Mouse (Mus musculus) CH12.LX (cell line): Measurements from ENCODE around the gene Tsn.
A peak's percentile ranks its signal among the peaks of the same experiment; 100 is the strongest.

Experiments
- CTCF ChIP-seq, 2 experiments: IDR thresholded peaks in 1 of 2; conservative IDR thresholded peaks in 1 of 2; 2 replicates each; pipeline ENCODE4 v1.5.1; 2011 to 2012; ENCODE audit warnings: low read depth in 2 of 2, low read length in 2 of 2, improper control_type of control experiment in 1 of 2, inconsistent platforms in 1 of 2, mild to moderate bottlenecking in 1 of 2, moderate library complexity in 1 of 2
- GABPA ChIP-seq: IDR thresholded peaks from 2 replicates; pipeline ENCODE4 v1.6.1; 2012; ENCODE audit warnings: low read depth, low read length, improper control_type of control experiment, inconsistent platforms; ENCODE audit not compliant: insufficient replicate concordance
- JUND ChIP-seq: conservative IDR thresholded peaks from 2 replicates; pipeline ENCODE4 v1.6.1; 2011; ENCODE audit warnings: low read depth, low read length, improper control_type of control experiment
- PAX5 ChIP-seq: IDR thresholded peaks from 2 replicates; pipeline ENCODE4 v1.6.1; 2012; ENCODE audit warnings: low read length, inconsistent platforms, mixed read lengths
- POLR2A ChIP-seq: IDR thresholded peaks from 2 replicates; pipeline ENCODE4 v1.6.1; 2011; ENCODE audit warnings: low read depth, mild to moderate bottlenecking, improper control_type of control experiment, low read length
- TBP ChIP-seq: conservative IDR thresholded peaks from 2 replicates; pipeline ENCODE4 v1.6.1; 2011; ENCODE audit warnings: low read depth, low read length, improper control_type of control experiment

GRCm38 (mm10) chr1:118311622-118312326 is at the start of gene Tsn:
- TF ChIP-seq POLR2A = no peak; the same call in 1 of the 2 replicates
- no peak for TF ChIP-seq GABPA
- no peak for TF ChIP-seq JUND
- TF ChIP-seq PAX5 = no peak
- no peak for TF ChIP-seq CTCF (conservative IDR thresholded peaks at IDR 0.05 in 1 of 2, IDR thresholded peaks at IDR 0.05 in 1 of 2; ENCODE audit: low read depth in 2 of 2, low read length in 2 of 2)
- TF ChIP-seq TBP = 0 out of 2 replicates have a peak, but pooled peaks have one; percentile 12
